Mouse (Mus musculus) lung, adult 2 months (tissue): ENCODE results near the gene Aig1.

ENCODE experiments used
- CTCF ChIP-seq: fragments of 200-500 bp; IDR thresholded peaks from 2 replicates; pipeline ENCODE4 v1.5.1; 2011; ENCODE audit warnings: mild to moderate bottlenecking, low read length, control low read depth; ENCODE audit not compliant: insufficient read depth
- POLR2A ChIP-seq: fragments of 200-500 bp; IDR thresholded peaks from 2 replicates; pipeline ENCODE4 v1.6.1; 2011; ENCODE audit warnings: low read depth, mild to moderate bottlenecking, control low read depth, low read length, borderline replicate concordance; ENCODE audit errors: extremely low read depth

- TF ChIP-seq CTCF (no peak), POLR2A (no peak)
Measured at GRCm38 (mm10) chr10:13832546-13833033, 36.2 kb downstream of the Aig1 start.
